In the genomic region with DNA sequence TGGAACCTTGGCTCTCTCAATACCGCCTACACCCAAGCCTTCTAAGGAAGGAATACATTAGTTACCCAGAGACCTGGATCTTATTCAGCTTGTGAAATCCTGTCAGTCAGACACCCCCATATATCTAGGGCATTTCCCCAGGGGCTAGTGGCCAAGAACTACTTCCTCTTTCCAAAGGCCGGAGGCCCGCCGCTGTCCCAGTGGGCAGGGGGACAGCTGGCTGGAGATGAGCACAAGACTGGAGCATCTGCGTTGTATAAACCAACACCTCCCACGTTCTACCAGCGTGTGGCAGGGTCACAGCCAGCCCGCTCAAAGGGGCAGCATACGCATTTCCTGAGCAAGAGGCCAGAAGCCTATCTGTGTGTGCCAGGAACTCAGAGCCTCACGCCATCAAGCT, we compare ENCODE assay signal across 17 mouse cellular contexts. TPM values are rescaled to one million over a fixed set of nuclear protein-coding genes. Genes with fewer than 3 reads are reported as not detected.
A peak's percentile ranks its signal among the peaks of the same experiment; 100 is the strongest.
DNase-seq lines count a peak whose midpoint lies in the region; ATAC-seq and TF ChIP-seq lines count a peak whose summit lies in the region.
"Had no signal": no experiment of that assay in that cellular context is flagged by ENCODE, and none has a peak within 500 bp of the region (broad histone marks: within the 10 kb centered on the region; RNA-seq: fewer than 3 reads in every experiment).

No protein-coding gene starts in this region.

- intact Hi-C loops in left cerebral cortex, postnatal 4 days (cut with DNase I), result no loop called here
- intact Hi-C loops in left cerebral cortex, adult 2 months (cut with DNase I), result no loop called here

- H3K27ac ChIP-seq in left cerebral cortex, adult 2 months, result no peak overlapping the region
- H3K27ac ChIP-seq in lung, embryonic 15.5 days, result peak overlapping the region; percentile 60
- no peak overlapping the region for H3K27ac ChIP-seq in heart, embryonic 10.5 days
- H3K27ac ChIP-seq: embryonic facial prominence, embryonic 15.5 days; forebrain, embryonic 13.5 days; limb, embryonic 13.5 days had no signal

- no peak for TF ChIP-seq CTCF in left cerebral cortex, adult 2 months (IDR thresholded peaks at IDR 0.05)

- no peak overlapping the region for H3K4me3 ChIP-seq in left cerebral cortex, adult 2 months
- no peak overlapping the region for H3K4me3 ChIP-seq in lung, embryonic 15.5 days
- no peak overlapping the region for H3K4me3 ChIP-seq in heart, embryonic 10.5 days
- H3K4me3 ChIP-seq: embryonic facial prominence, embryonic 15.5 days; forebrain, embryonic 13.5 days; limb, embryonic 13.5 days had no signal

- no peak overlapping the region for H3K9ac ChIP-seq in lung, embryonic 15.5 days
- H3K9ac ChIP-seq: embryonic facial prominence, embryonic 15.5 days; forebrain, embryonic 13.5 days; limb, embryonic 13.5 days had no signal

- no peaks in the 10 kb centered on the region for H3K27me3 ChIP-seq in lung, embryonic 15.5 days
- no peaks in the 10 kb centered on the region for H3K27me3 ChIP-seq in heart, embryonic 10.5 days (ENCODE audit: insufficient read depth, poor library complexity, severe bottlenecking)
- H3K27me3 ChIP-seq: embryonic facial prominence, embryonic 15.5 days; forebrain, embryonic 13.5 days; limb, embryonic 13.5 days; Patski had no signal

- DNase-seq in left cerebral cortex, postnatal 4 days, result peak; percentile 82
- no peak for DNase-seq in left cerebral cortex, adult 2 months (ENCODE audit: extremely low spot score in 1 of 2, low spot score in 2 of 2)
- DNase-seq in fat pad, adult 2 months (ENCODE audit: extremely low read depth, low read depth, low spot score), result peak; percentile 86
- no peak for DNase-seq in thymus, adult 18-20 months
- no peak for DNase-seq in heart, embryonic 10.5 days (ENCODE audit: low spot score)
- DNase-seq: cerebellum, adult 18-20 months; heart, adult 18-20 months; kidney, adult 2 months; midbrain, embryonic 14.5 days; right cerebral cortex, postnatal 14 days; thymus, adult 2 months had no signal

- H3K4me1 ChIP-seq in lung, embryonic 15.5 days, result peaks cover 20% of the 10 kb centered on the region
- peaks cover 26% of the 10 kb centered on the region for H3K4me1 ChIP-seq in heart, embryonic 10.5 days
- H3K4me1 ChIP-seq: limb, embryonic 13.5 days had no signal

- no peaks in the 10 kb centered on the region for H3K9me3 ChIP-seq in lung, embryonic 15.5 days
- no peaks in the 10 kb centered on the region for H3K9me3 ChIP-seq in heart, embryonic 10.5 days
- H3K9me3 ChIP-seq: embryonic facial prominence, embryonic 15.5 days; forebrain, embryonic 13.5 days; limb, embryonic 13.5 days had no signal

- WGBS in lung, embryonic 15.5 days, result 33% methylated on average over 10 of the region's 10 CpGs
- WGBS in heart, embryonic 10.5 days, result 82% methylated on average over 10 of the region's 10 CpGs

- H3K36me3 ChIP-seq in lung, embryonic 15.5 days, result peaks cover 45% of the 10 kb centered on the region
- peaks cover 53% of the 10 kb centered on the region for H3K36me3 ChIP-seq in heart, embryonic 10.5 days
- H3K36me3 ChIP-seq: embryonic facial prominence, embryonic 15.5 days had no signal

- no peak overlapping the region for H3K4me2 ChIP-seq in lung, embryonic 15.5 days
- H3K4me2 ChIP-seq: embryonic facial prominence, embryonic 15.5 days; forebrain, embryonic 13.5 days; limb, embryonic 13.5 days had no signal

- peak; percentile 66 for ATAC-seq in lung, embryonic 15.5 days (ENCODE audit: borderline replicate concordance, extremely low read depth, low FRiP score, low TSS enrichment)
- peak; percentile 58 for ATAC-seq in megakaryocyte progenitor cell, adult 5-6 weeks (replicated peaks; ENCODE audit: poor library complexity)
- ATAC-seq: forebrain, embryonic 13.5 days; Patski had no signal

RNA-seq across cellular contexts. Expression of a gene that starts 22.9 kb away (rescaled TPM):
- total RNA-seq in left cerebral cortex, postnatal 4 days (2021), result 1 to 10 TPM; 6.3 to 6.5 TPM
- 10 to 100 TPM in 1 of 2 experiments, 1 to 10 TPM in 1; 9.5 to 11.2 TPM for total RNA-seq in left cerebral cortex, adult 2 months (2021)
- 79.0 and 83.2 TPM in 2 replicates for polyA plus RNA-seq in lung, embryonic 15.5 days (2015; fragmentation: Nextera tagmentation; extraction: Ambion mirVana)
- 0.07 and 2.1 TPM in 2 replicates for total RNA-seq in megakaryocyte progenitor cell, adult 5-6 weeks (2015)
- total RNA-seq in megakaryocyte progenitor cell, adult 5-6 weeks (2017), result 0.03 and 0.08 TPM in 2 replicates
- polyA plus RNA-seq in heart, embryonic 10.5 days (2016; fragmentation: Nextera tagmentation; extraction: Ambion mirVana), result 23.6 and 30.8 TPM in 2 replicates

RNA-seq across cellular contexts. Expression of a gene that starts 31.5 kb away (rescaled TPM):
- total RNA-seq in left cerebral cortex, postnatal 4 days (2021), result 100 to 1,000 TPM; 117 to 118 TPM
- total RNA-seq in left cerebral cortex, adult 2 months (2021), result 100 to 1,000 TPM in 1 of 2 experiments, 10 to 100 TPM in 1; 96.4 to 101 TPM
- polyA plus RNA-seq in lung, embryonic 15.5 days (2015; fragmentation: Nextera tagmentation; extraction: Ambion mirVana), result 184 and 191 TPM in 2 replicates
- total RNA-seq in megakaryocyte progenitor cell, adult 5-6 weeks (2015), result 67.6 and 85.2 TPM in 2 replicates
- 52.9 and 84.5 TPM in 2 replicates for total RNA-seq in megakaryocyte progenitor cell, adult 5-6 weeks (2017)
- polyA plus RNA-seq in heart, embryonic 10.5 days (2016; fragmentation: Nextera tagmentation; extraction: Ambion mirVana), result 202 and 240 TPM in 2 replicates

RNA-seq across cellular contexts. Expression of a gene that starts 54.4 kb away (rescaled TPM):
- total RNA-seq in left cerebral cortex, postnatal 4 days (2021), result 100 to 1,000 TPM; 616 to 687 TPM
- 100 to 1,000 TPM; 682 to 702 TPM for total RNA-seq in left cerebral cortex, adult 2 months (2021)
- 477 and 524 TPM in 2 replicates for polyA plus RNA-seq in lung, embryonic 15.5 days (2015; fragmentation: Nextera tagmentation; extraction: Ambion mirVana)
- 1,700 and 1,787 TPM in 2 replicates for total RNA-seq in megakaryocyte progenitor cell, adult 5-6 weeks (2015)
- 2,626 and 3,717 TPM in 2 replicates for total RNA-seq in megakaryocyte progenitor cell, adult 5-6 weeks (2017)
- 332 and 360 TPM in 2 replicates for polyA plus RNA-seq in heart, embryonic 10.5 days (2016; fragmentation: Nextera tagmentation; extraction: Ambion mirVana)

Comparison
In these comparisons a context has a peak if more than half of its experiments do, and no peak if none do; other contexts are left out.
1. DNase-seq: peak in left cerebral cortex, postnatal 4 days (single experiment) and fat pad, adult 2 months (single experiment); none in left cerebral cortex, adult 2 months (0 of 2), thymus, adult 18-20 months (0 of 2) and heart, embryonic 10.5 days (single experiment).